Mouse (Mus musculus) cerebellum, adult 2 months (tissue): ENCODE data around the gene Gtdc1.

Source experiments
- CTCF ChIP-seq: fragments of 200-500 bp; IDR thresholded peaks from 2 replicates; pipeline ENCODE4 v1.5.1; 2011; ENCODE audit warnings: low read depth, mild to moderate bottlenecking, control low read depth, low read length, moderate library complexity, borderline replicate concordance; ENCODE audit not compliant: insufficient read depth
- POLR2A ChIP-seq: fragments of 200-500 bp; IDR thresholded peaks from 2 replicates; pipeline ENCODE4 v1.6.1; 2011; ENCODE audit warnings: low read length, control low read depth, borderline replicate concordance; ENCODE audit not compliant: insufficient read depth

GRCm38 (mm10) chr2:44957329-44957797 is 29.9 kb upstream of the Gtdc1 start:
- TF ChIP-seq CTCF (no peak), POLR2A (no peak)
